Mouse (Mus musculus): ENCODE measurements around the gene Ngb. TPM values are rescaled to one million over a fixed set of nuclear protein-coding genes. Genes with fewer than 3 reads are reported as not detected.

Ngb gene
- polyA plus RNA-seq, 1 experiment, result not detected

DNA sequence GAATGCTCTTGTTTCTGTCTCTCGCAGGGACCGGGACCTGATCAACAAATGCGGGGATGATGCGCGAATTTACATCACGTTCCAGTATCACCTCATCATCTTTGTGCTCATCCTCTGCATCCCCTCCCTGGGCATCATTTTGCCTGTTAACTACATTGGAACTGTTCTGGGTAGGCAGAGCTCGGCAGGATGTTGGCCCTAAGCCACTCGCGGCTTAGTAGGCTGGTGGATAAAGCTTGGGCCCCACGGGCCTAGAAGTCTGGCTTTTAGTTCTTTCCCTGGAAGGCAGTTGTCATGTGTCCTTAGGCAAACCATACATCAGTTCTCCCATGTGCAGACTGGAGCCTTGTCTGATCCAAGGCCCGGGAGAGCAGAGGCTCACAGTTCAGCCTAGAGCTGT is 36.9 kb downstream of the Ngb start:
- H3K27ac ChIP-seq (replicated peaks; ENCODE audit: low read depth, low read length), result no peak overlapping the region
- H3K4me3 ChIP-seq (ENCODE audit: insufficient read depth, low read depth, low read length), result no peak overlapping the region
- H3K4me1 ChIP-seq (ENCODE audit: control insufficient read depth, insufficient read depth, insufficient read length, low read length), result no peaks in the 10 kb centered on the region

DNA sequence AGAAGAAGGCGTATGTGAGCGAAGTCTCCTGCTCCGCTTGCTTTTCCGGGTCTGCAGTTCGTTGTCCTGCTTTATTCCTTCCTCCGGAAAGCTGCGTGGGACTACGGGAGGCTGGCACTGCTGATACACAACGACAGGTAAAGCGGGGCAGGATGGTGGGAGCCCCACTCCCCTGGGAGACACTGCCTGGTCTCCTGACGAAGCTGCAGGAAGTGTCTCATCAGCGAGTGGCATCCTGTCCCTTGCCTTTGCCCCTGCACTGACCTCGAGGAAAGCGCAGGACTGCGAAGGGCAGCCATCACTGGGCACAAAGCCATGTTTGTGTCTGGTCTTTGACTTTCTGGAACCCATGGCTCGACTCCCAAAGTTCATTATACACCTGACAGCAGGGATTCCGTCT is 45.3 kb downstream of the Ngb start:
- H3K4me3 ChIP-seq (ENCODE audit: insufficient read depth, low read depth, low read length), result no peak overlapping the region
- no peak overlapping the region for H3K27ac ChIP-seq (replicated peaks; ENCODE audit: low read depth, low read length)
- H3K4me1 ChIP-seq (ENCODE audit: control insufficient read depth, insufficient read depth, insufficient read length, low read length), result no peaks in the 10 kb centered on the region

DNA sequence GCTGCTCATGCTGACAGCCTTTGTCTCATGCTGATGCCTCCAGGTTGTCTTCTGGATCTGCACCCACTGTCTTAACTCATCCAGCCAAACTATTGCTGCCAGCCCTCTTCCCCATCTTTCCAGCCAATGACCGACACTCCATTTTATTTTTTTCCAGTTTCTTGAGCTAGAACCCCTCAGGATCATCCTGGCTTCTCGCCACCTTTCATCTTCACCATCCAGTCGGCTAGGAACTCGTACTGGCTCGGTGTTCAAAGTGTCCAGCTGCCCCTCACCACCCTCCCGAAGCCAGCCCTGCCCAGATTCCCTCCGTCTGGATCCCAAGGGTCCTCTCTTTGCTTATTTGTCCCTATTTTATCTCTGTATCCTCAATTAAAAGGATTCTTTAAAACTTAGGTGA is 47.5 kb downstream of the Ngb start:
- Histone ChIP-seq H3K4me1 (ENCODE audit: control insufficient read depth, insufficient read depth, insufficient read length, low read length) (no peaks in the 10 kb centered on the region), H3K27ac (replicated peaks; ENCODE audit: low read depth, low read length) (no peak overlapping the region), H3K4me3 (ENCODE audit: insufficient read depth, low read depth, low read length) (no peak overlapping the region)

DNA sequence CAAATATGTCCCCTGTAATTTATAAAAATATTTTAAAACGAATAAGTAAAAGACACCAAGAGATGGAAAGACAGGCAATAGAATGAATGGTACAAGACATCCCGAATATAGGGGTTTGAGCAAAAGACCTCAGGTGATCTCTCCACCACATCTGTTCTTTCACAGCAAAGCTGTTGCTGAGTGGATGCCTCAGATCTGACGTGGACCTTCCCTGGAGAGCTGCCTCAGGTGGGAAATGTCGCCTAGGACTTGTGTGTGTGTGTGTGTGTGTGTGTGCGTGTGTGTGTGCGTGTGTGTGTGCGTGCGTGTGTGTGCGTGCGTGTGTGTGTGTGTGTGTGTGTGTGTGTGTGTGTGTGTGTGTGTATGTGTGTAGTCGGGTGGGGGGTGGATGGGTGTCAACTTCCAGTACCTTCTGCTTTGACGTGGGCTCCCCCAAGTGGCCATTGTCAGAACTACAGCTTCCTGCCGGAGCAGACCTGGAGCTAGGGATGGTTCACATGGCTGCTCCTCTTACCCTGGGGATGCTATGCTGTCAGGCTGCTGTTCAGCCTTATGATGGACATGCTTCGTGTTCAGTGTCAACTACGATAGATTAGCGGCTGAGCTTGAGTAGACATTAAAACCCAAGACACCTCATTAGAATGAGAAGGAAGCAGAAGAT is 49.5 kb downstream of the Ngb start:
- H3K27ac ChIP-seq (replicated peaks; ENCODE audit: low read depth, low read length), result no peak overlapping the region
- no peaks in the 10 kb centered on the region for H3K4me1 ChIP-seq (ENCODE audit: control insufficient read depth, insufficient read depth, insufficient read length, low read length)
- no peak overlapping the region for H3K4me3 ChIP-seq (ENCODE audit: insufficient read depth, low read depth, low read length)

DNA sequence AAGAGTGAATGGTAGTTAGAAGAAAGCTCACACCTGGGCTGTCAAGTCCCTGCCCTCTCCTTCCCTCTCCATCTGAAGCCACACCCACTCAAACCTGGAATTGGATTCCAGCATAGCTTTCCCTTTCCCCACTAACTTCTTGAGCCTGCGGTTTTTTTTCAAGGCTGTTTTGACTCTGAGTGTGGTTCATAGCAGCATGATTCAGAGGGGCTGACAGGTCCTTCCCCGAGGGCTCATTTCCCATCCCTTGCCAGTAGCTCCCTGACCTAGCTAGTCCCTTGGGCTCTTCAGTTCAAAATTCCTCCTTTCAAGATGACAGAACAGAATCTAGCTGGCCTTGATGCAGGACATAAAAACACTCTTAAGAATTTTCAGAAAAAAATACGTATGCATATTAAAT is 54.8 kb downstream of the Ngb start:
- no peak overlapping the region for H3K4me3 ChIP-seq (ENCODE audit: insufficient read depth, low read depth, low read length)
- H3K27ac ChIP-seq (replicated peaks; ENCODE audit: low read depth, low read length), result no peak overlapping the region
- no peaks in the 10 kb centered on the region for H3K4me1 ChIP-seq (ENCODE audit: control insufficient read depth, insufficient read depth, insufficient read length, low read length)

Other genes starting within 250 kb of the Ngb start
- gene Irf2bpl, start 217.7 kb downstream of the Ngb start, polyA plus RNA-seq (2012; ENCODE audit: insufficient read depth, insufficient read length, missing spikeins), result 7.1 and 23.0 TPM in 2 replicates
- gene Cipc, start 155.5 kb downstream of the Ngb start, polyA plus RNA-seq (2012; ENCODE audit: insufficient read depth, insufficient read length, missing spikeins), result 15.9 and 16.4 TPM in 2 replicates
- gene Zdhhc22, start 112.1 kb downstream of the Ngb start, polyA plus RNA-seq (2012; ENCODE audit: insufficient read depth, insufficient read length, missing spikeins), result not detected in 2 replicates
- gene Tmem63c, start 81.2 kb downstream of the Ngb start, polyA plus RNA-seq (2012; ENCODE audit: insufficient read depth, insufficient read length, missing spikeins), result not detected in 2 replicates
- gene Gstz1, start 44.6 kb upstream of the Ngb start, polyA plus RNA-seq (2012; ENCODE audit: insufficient read depth, insufficient read length, missing spikeins), result 423 and 452 TPM in 2 replicates
- gene Pomt2, start 45.4 kb upstream of the Ngb start, polyA plus RNA-seq (2012; ENCODE audit: insufficient read depth, insufficient read length, missing spikeins), result 3.9 and 4.7 TPM in 2 replicates
- gene Samd15, start 97.2 kb upstream of the Ngb start, polyA plus RNA-seq (2012; ENCODE audit: insufficient read depth, insufficient read length, missing spikeins), result 0.52 TPM in 1 of 2 replicates, not detected in the other
- 2.7 and 4.1 TPM in 2 replicates for gene Tmed8, start 97.9 kb upstream of the Ngb start, polyA plus RNA-seq (2012; ENCODE audit: insufficient read depth, insufficient read length, missing spikeins)
- gene Noxred1, start 136.2 kb upstream of the Ngb start, polyA plus RNA-seq (2012; ENCODE audit: insufficient read depth, insufficient read length, missing spikeins), result 0.71 and 1.3 TPM in 2 replicates
- 24.3 and 30.8 TPM in 2 replicates for gene Vipas39, start 163.7 kb upstream of the Ngb start, polyA plus RNA-seq (2012; ENCODE audit: insufficient read depth, insufficient read length, missing spikeins)
- gene Ahsa1, start 163.9 kb upstream of the Ngb start, polyA plus RNA-seq (2012; ENCODE audit: insufficient read depth, insufficient read length, missing spikeins), result 89.7 and 140 TPM in 2 replicates
- not detected in 2 replicates for gene Ism2, start 197.2 kb upstream of the Ngb start, polyA plus RNA-seq (2012; ENCODE audit: insufficient read depth, insufficient read length, missing spikeins)

Measured in brown adipose tissue, adult 24 weeks (tissue).